Mouse (Mus musculus) heart, adult 2 months (tissue): ENCODE measurements at regions not wholly inside any gene's neighbourhood (a gene's known extent, or its start where the extent isn't known, plus 50 kb on each side); places are given as distances from the start of the nearest gene placed in this dataset.

ENCODE experiments used
- CTCF ChIP-seq: fragments of 200-600 bp; IDR thresholded peaks from 2 replicates; pipeline ENCODE4 v1.8.1; 2022; ENCODE audit warnings: antibody characterized with exemption, mild to moderate bottlenecking, moderate library complexity
- EP300 ChIP-seq: fragments of 200-500 bp; IDR thresholded peaks from 2 replicates; pipeline ENCODE4 v1.6.1; 2011; ENCODE audit warnings: low read depth, low read length, control low read depth; ENCODE audit not compliant: insufficient read depth

DNA sequence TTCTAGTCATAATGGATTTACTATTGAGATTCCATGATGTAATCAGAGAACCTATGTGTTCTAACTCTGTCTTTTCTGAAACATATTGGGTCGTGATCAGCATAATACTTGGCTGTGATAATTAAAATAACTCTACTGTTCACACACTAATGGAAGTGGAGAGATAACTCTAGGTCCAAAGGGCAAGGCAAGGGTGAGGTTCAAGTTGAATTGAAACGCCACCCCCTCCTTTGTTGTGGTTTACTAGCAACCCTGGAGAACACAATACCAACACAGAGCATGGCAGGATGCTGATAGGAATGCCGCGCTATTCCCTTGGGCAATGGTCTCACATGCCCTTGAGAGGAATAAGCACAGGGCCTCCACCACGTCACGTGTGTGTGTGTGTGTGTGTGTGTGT, 88.9 kb upstream of the Chrm3 start:
- TF ChIP-seq CTCF (no peak), EP300 (no peak)
